Mouse (Mus musculus): ENCODE results near the gene Prickle1. TPM values are rescaled to one million over a fixed set of nuclear protein-coding genes. Genes with fewer than 3 reads are reported as not detected.
A peak's percentile ranks its signal among the peaks of the same experiment; 100 is the strongest.

The Prickle1 gene
- total RNA-seq, 2 experiments from 2014 or later = 16.8 to 18.9 TPM

DNA sequence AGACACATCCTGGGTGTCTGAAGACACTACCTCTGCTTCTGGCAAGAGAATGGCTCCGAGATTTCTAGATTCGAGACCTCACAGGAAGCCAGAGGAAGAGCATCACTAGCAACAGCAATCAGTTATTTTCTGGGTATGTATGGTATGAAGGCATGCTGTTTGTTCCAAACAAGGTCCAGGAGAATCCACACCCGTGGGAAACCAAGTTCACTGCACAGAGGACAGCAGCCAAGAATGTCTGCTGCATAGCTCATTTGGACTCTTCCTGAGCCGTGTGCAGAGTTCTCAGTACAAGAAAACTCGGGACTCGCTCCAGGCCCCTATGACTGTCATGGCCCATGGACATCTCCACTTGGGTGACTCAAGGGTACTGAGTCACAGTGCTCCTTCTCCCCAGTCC, 34.2 kb downstream of the Prickle1 start:
- intact Hi-C loops (cut with DNase I) = no loop called here
- no peak for DNase-seq (ENCODE audit: low spot score)

DNA sequence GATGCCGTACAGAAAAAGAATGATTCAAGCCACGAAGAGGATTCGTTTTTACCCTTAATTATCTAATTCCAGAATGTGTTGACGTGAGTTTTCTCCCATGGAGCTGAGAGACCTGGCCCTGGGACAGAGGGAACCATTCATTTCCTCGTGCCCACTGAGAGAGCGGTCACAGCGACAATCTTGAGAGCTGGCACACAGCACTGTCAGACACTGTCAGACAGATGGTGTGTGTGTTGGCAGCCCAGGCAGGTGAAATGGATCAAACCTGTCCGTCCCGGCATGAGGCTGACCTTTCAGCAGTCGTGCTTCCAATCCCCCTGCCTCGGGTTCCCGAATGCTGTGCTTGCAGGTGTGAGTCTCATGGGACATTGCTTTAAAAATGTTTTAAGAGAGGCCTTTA, 37.3 kb downstream of the Prickle1 start:
- DNase-seq (ENCODE audit: low spot score) = no peak
- intact Hi-C loops (cut with DNase I) = no loop called here

DNA sequence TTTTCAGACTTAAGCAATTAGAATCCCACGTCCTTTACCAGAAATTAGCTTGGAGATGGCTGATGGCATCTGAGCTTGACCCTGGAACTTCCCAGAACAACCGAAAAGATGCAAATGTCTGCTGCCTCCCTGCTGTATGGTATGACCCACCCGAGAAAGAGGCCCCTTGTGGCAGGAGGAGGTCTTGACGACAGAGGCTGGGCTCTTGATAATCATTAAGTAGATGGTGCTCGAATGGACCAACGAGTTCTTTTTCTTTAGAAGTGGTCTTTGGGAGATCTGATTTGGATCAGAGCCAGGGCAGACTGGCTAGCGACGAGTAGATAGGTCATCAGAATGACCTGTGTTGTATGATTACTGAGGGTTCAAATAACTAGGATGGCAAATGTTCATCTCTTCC, 40.0 kb downstream of the Prickle1 start:
- intact Hi-C loops (cut with DNase I) = no loop called here
- no peak for DNase-seq (ENCODE audit: low spot score)

DNA sequence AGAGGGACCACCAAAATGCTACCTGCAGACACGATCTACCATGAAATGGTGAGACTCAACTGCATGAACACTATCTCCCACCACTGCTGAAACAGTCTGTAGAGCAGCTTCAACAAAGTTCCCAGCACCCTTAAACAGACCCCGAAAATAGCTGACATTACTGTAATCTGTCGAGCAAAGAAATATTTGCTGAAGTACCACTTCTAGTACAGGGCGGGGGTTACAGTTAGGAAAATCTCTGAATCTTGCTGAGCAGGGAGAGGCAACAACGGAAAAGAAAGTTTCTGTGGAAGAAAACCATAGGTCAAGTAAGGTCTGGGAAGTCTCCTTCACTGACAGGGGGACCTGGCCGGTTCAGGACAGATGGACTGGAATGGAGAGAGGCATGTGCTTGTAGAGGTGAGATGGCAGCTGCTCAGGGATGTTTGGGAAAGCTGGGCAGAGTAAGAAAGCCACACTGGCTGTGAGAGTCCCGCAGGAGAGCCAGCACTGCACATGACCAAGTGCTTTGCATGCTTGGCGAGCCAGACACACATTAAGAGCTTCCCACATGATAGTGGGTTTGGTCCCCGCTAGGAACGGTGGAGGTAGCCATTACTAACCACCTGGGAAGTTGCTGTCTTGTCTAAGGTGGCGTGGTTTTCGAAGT, 41.4 kb downstream of the Prickle1 start:
- intact Hi-C loops (cut with DNase I) = no loop called here
- DNase-seq (ENCODE audit: low spot score) = no peak

DNA sequence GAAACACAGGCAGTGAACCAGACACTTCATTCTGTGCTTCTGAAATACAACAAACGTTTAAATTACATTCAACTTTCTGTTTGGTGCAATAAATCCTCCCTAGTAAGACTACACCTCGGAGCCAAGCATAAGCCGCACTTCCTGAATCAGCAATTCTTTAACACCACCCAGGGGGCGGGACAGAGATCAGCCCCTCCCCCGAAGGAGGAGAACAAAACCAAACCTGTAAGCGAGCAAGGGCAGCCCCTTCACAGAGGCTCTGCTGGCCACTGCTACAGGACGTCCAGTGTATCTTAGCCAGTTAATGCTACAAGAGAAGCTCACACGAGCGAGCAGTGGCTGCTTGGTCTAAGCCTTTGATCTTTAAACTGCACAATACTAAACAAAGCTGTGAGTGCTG, 43.5 kb downstream of the Prickle1 start:
- DNase-seq (ENCODE audit: low spot score) = no peak
- intact Hi-C loops (cut with DNase I) = no loop called here

DNA sequence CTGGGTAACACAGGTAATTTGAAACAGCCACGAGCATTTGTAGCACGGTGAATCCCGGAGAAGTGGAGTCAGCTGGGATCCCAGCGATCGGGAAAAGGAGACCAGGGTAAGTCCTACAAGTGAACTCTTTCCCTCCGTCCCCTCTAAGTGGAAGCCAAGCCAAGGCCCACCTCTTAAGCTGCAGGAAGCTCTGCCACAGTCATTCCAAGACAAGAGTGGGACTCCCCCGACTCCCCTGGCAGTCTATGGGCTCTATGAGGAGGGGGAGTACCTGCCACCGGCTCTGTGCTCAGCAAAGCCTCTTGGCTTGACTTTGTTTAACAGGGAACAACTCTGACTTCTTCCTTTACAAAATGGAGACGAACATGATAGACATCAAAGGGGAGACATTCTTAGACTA, 47.4 kb downstream of the Prickle1 start:
- DNase-seq (ENCODE audit: low spot score) = no peak
- intact Hi-C loops (cut with DNase I) = no loop called here

DNA sequence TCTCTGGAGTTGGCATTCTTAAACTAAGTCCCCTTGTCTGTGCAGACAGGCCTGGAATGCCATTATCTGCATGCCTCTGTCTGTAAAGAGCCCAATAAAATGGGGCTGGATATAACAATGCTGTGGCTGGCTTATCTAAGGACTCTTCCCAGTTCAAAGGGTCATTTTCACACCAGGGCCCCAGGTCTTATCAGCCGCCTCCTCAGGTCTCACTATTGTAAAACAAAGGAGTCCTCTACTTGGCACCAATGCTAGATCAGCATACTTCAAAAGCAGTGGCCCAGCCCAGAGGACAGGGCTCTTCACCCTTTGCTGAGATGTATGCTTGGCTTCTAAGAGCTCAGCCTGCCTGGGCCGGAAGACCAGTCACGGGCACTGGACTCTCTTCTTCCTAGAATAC, 56.3 kb downstream of the Prickle1 start:
- no peak for DNase-seq (ENCODE audit: low spot score)
- intact Hi-C loops (cut with DNase I) = no loop called here

DNA sequence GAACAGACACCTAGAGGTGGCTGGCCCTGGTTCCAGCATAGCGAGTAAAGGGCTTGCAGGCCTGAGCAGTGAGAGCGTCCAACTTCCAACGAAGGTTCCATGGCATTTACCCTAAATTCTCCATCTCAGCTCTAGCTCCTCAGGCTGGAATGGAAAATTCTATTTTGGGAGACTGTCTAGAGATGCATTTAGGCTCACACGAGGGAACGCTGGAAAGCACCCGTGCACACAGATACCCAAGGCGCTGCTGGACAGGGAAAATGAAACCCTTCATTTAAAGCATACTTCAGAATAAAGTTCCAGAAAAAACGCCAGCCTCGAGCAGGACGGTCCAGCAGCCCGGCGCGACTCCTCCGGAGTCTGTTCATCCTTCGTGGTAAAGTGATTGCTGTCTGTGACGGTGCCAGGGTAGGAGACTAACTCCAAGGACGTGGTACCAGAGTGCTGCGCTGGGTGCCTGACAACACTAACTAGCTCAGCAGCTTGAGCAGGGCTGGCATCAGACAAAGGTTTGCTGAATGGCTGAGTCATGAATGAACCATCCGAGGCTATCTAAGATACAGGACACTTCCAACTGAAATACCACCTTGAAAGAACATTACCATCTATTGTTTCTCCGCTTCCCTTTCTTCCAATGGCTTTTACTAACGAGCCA, 57.0 kb downstream of the Prickle1 start:
- no peak for DNase-seq (ENCODE audit: low spot score)
- intact Hi-C loops (cut with DNase I) = no loop called here

DNA sequence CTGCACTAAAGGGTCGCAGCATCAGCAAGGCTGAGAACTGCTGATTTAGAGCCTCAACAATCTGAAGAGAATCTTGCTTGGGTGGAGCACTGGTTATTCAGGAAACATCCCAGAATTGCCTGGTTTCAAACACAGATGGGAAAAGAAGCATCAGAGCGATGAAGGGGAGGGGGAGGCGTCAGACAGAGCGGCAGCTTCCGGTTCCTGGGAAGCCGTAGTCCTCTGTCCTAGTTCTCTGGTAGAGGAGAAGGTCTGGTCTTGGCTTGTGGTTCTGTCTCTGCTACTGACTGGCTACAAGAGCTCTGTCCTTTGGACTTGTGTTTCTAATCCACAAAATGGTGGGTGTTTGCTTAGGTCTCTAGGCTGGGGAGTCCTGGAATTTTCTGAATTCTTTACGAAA, 57.9 kb downstream of the Prickle1 start:
- no peak for DNase-seq (ENCODE audit: low spot score)
- intact Hi-C loops (cut with DNase I) = no loop called here

DNA sequence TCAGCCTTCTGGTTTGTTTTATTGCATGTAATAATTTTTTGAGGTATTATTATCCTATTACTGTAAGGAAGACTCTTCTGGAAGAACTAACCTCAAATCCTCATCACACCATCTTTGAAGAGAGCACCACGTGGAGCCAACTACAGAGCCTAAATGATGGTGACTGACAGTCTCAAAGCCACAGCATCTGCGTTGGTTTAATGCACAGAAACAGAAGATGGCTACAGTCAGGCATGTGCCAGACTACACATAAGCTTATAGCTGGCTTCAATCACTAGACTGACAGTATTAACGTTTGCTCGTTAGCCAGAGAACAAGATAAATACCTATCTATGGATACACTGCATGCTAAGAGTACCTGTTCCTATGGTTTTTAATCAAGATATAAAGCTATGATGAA, 59.5 kb downstream of the Prickle1 start:
- no peak for DNase-seq (ENCODE audit: low spot score)
- intact Hi-C loops (cut with DNase I) = no loop called here

DNA sequence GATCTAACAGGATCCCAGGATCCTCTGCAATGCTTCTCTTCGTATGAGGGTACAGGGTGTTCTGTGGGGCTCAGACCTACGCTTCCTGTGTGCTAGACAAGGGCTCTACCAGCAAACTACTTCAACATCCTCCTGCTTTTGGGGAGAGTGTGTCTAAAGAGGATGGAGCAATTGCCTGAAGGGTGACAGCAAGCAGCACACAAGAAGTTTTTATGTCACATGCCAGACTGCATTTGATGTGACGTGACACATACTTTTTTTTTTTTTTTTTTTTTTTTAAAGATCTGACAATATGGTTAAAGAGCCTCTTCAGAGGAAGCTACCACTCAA, 65.0 kb downstream of the Prickle1 start:
- no peak for DNase-seq (ENCODE audit: low spot score)
- intact Hi-C loops (cut with DNase I) = no loop called here

DNA sequence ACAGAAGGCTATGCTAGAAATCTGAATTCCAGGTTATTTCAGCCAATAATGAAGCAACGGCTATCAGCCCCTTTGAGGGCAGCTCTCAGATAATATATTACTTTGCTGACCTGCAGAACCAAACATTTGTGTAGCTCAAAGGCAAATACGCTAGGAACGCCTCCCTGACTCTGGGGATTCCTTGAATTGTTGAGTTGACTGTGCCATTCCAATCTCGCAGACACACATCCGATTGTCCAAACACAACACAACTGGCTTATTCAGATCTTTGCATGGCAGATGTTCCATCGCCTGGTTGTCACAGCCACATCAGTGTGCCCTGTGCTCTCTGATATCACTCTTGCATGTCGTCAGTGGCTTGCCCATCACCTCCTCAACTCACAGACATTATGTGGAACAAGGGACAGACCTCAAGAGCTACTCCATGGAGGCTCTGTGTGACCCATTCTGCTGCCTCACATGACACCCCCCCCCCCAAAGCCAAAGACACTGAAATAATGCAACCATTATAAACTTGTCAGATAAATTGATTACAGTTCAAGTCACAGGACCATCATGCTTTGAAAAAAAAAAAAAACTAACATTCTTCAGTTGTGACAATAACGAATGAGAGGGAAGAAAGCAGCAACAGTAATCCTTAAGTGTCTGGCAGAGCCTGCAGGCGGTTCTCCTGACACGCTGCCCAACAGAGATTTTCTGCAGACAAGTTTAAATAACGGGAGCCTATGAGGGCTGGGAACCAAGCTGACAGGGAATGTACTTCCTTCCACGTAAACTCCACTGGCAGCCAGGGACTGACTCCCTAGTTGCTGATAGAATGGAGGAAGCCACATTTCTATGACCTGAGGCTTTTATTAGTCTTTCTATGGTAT, 65.6 kb downstream of the Prickle1 start:
- intact Hi-C loops (cut with DNase I) = no loop called here

DNA sequence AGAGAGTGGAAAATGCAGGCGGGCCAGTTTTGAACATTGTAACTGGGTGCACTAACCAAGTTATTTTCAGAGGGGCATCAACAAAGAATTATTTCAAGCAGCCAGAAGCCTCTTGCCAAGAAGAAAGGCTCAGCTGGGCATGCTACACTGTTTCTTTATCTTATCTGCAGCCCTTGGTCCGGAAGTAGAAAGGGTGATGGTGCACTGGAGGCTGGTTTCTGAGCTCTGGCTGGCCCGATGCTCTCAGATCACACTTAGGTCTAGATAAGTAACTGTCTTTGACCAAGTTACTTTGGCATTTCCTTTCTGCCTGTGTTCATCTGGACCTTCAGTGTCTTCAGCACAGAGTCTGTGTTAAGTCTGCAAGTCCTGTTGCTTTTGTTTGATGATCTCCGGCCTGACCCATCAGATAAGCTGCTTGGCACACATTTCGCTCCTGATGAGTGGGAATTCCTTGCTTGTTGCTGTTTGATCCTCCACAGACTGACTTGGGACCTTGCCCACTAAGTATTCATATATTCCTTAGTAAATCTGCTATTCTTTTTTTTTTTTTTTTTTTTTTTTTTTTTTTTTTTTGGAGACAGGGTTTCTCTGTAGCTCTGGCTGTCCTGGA, 70.3 kb downstream of the Prickle1 start:
- intact Hi-C loops (cut with DNase I) = no loop called here
- DNase-seq (ENCODE audit: low spot score) = no peak

More for the DNA sequence above, 65.6 kb downstream of the Prickle1 start:
- no peak for DNase-seq (ENCODE audit: low spot score)

DNA sequence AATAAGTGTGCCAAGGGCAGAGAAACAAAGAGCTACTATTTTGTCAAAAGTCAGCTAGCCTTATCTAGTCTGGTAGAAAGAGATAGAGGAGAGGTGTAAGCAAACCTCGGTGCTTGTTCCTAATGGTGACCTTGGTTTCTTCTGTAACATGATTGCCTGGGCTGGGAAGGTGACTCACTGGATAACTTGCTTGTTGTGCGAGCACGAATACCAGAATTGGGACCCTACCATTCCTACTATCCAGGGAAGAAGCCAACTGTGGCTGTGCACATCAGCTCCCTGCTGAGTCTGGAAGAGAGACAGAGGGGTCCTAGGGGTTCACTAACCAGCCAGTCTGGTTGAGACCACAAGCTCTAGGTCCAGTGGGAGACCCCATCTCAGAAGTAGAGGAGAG, 73.9 kb downstream of the Prickle1 start:
- no peak for DNase-seq (ENCODE audit: low spot score)
- intact Hi-C loops (cut with DNase I) = no loop called here

DNA sequence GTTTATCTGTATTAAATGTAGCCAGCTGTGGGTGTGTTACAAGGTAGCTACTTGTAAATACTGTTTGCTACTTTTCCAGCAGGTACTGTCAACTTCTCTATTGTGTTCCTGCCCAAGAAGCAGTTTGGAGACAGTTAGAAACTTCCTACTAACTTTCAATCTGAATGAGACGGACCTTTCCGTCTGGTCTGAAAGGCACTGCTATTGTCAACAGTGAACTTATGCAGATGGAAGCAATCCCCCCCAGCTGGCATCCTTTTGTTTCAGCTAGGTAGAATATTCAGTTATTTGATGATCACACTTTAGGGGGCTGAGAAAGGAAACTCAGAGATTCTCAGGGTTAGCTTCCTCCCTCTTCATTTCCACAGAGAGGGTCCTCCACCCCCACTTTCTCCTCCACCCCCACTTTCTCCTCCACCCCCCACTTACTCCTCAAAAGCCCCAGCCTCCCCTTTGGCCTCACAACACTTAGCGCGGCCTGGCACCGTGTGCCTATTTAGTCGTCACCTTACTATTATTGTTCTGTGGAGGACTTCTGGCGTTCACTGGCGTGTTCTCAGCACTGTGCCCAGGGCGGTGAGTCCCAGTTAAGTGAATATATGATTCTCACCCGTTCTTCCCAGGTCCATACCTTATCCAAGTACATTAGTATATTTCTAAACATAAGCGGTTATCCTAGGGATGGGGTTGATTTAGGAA, 74.5 kb downstream of the Prickle1 start:
- DNase-seq (ENCODE audit: low spot score) = no peak
- intact Hi-C loops (cut with DNase I) = no loop called here

DNA sequence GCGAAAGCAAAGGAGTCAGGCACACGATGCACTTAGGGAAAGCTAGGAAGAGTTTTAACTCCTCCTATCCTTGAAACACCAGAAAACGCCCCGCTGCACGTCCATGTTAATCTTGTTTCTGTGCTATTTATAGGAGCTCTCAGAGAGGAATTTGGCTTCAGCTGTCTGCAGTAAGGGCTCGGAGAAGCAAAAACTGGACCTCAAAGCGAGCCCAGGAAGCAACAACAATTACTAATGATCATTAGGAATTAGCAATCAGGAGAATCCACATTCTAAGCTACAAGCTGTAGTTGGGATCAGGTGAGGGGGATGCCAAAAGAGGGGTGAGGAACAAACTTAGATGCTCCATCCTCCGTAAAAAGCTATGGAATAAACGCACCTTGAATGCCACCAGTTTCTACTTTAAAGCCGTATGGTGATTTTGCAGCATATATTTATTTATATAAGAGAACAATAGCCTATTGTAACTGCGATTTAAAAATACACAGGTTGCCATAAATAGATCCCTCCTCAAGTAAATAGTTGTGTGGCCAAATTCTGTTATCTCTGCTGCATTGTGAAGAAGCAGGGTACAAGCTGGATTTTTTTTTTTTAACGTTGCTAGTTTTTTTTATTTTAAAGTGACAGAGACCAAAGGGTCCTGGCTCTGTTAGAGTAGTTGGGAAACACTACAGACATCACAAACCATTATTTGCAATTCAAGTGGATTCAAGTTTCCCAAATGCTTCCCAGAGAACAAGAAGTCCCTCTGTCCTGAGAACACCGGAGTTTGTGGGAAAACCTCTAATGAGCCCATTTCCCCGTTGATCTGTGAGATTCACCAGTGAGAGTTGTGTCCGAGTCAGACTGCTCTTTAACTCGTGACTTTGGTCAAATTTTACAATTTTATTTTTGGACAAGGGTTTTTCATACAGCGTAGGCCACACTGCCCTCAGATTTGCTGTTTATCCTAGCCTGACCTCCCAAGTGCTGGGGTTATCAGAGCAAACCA, 75.6 kb downstream of the Prickle1 start:
- intact Hi-C loops (cut with DNase I) = loop anchor here (1.0 to 10.0 kb wide), 2 partner anchors 56 to 695 kb away; no protein-coding TSS in a partner anchor
- no peak for DNase-seq (ENCODE audit: low spot score)

DNA sequence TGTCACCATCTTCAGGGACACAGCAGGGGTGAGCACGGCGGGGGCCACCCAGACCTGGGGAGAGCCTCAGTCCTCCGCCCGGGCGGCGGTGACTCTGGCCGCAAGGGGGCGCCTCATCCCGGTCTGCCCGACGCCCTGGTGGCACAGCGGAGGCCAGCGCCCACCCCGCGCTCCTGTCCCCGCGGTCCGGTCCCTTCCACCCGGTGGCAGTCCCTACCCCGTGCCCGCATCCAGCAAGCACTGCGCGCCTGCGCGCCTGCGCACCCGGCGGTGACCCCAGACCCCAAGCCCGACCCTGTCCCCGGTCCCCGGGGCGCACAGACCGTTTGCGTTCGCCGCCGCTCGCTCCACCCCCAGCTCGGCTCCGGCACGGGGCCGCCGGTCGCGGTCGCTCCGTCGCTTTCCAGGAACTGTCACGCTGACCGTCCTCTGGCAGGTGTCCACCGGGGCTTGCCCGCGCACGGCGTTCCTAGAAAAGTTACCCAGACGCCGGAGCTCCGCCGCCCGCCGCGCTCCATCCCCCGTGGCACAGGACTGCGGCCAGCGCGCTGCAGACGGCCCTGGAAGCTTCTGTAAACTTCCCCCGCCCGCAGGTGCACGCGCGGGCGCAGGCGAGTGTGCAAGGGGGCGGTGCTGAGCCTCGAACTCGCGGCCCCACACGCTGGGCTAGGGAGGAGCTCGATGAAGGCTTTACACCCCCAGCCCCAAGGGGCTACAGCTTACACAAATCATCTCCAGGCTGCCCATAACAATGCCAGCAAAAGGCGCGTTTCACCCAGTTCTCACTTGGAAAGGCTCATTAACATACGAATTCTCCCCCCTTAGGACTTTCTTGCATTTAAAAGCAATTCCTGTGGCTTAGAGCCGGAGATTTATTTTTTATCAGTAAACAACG, 76.5 kb downstream of the Prickle1 start:
- intact Hi-C loops (cut with DNase I) = loop anchor here (1.0 to 10.0 kb wide), 2 partner anchors 57 to 696 kb away; no protein-coding TSS in a partner anchor
- DNase-seq (ENCODE audit: low spot score) = peak; percentile 71

All from heart, postnatal 25 days (tissue).